Mouse (Mus musculus) kidney, adult 2 months (tissue): ENCODE measurements at regions not wholly inside any gene's neighbourhood (a gene's known extent, or its start where the extent isn't known, plus 50 kb on each side); places are given as distances from the start of the nearest gene placed in this dataset.

Experiments
- DNase-seq: peaks from one replicate; pipeline ENCODE4 v3.0.0; 2021
- H3K27ac ChIP-seq: fragments of 200-500 bp; 2 replicates; pipeline ENCODE4 v1.5.1; 2012; ENCODE audit warnings: low read depth, low read length, control low read depth, inconsistent platforms; ENCODE audit not compliant: insufficient read depth
- H3K27me3 ChIP-seq: fragments of 200-500 bp; replicated peaks from 2 replicates; pipeline ENCODE4 v1.6.1; 2012; ENCODE audit warnings: mild to moderate bottlenecking, moderate library complexity, low read length, inconsistent platforms; ENCODE audit not compliant: control insufficient read depth, insufficient read depth
- H3K36me3 ChIP-seq: fragments of 200-500 bp; 2 replicates; pipeline ENCODE4 v1.6.1; 2012; ENCODE audit warnings: mild to moderate bottlenecking, moderate library complexity, low read length, inconsistent platforms; ENCODE audit not compliant: control insufficient read depth, insufficient read depth
- H3K4me1 ChIP-seq: fragments of 200-500 bp; 2 replicates; pipeline ENCODE4 v1.6.1; 2011; ENCODE audit warnings: low read length; ENCODE audit not compliant: control insufficient read depth, insufficient read depth
- H3K4me3 ChIP-seq: fragments of 200-500 bp; 2 replicates; pipeline ENCODE4 v1.5.1; 2011; ENCODE audit warnings: mild to moderate bottlenecking, low read depth, low read length, control low read depth; ENCODE audit not compliant: insufficient read depth
- CTCF ChIP-seq: fragments of 200-500 bp; conservative IDR thresholded peaks from 2 replicates; pipeline ENCODE4 v1.5.1; 2011; ENCODE audit warnings: low read depth, mild to moderate bottlenecking, control low read depth, low read length, moderate library complexity, mixed read lengths; ENCODE audit not compliant: insufficient read depth, insufficient read length
- POLR2A ChIP-seq: fragments of 200-500 bp; IDR thresholded peaks from one replicate; pipeline ENCODE4 v1.6.1; 2011; ENCODE audit warnings: low read depth, low read length, control low read depth
- WGBS: fragments of 180-500 bp; shearing (Covaris S2); methylation state at CpG from one replicate; pipeline ENCODE4 v1.1.7; 2018; 5-methylcytosine and 5-hydroxymethylcytosine counted together

- Histone ChIP-seq H3K4me3 (no peak overlapping the region), H3K4me1 (no peaks in the 10 kb centered on the region), H3K27ac (no peak overlapping the region), H3K36me3 (no peaks in the 10 kb centered on the region), H3K27me3 (no peaks in the 10 kb centered on the region)
- 39% methylated on average over 2 of the region's 2 CpGs for WGBS
- DNase-seq = no peak
- TF ChIP-seq CTCF (no peak), POLR2A (no peak)
These were observed 747.3 kb downstream of the 1700064H15Rik start for GRCm38 (mm10) chr3:18881186-18881585.

GRCm38 (mm10) chr3:18892813-18893212 is 735.7 kb downstream of the 1700064H15Rik start:
- Histone ChIP-seq H3K36me3 (no peaks in the 10 kb centered on the region), H3K4me1 (no peaks in the 10 kb centered on the region), H3K27ac (no peak overlapping the region), H3K4me3 (no peak overlapping the region), H3K27me3 (no peaks in the 10 kb centered on the region)
- TF ChIP-seq POLR2A (no peak), CTCF (no peak)
- 79% methylated on average over 2 of the region's 2 CpGs for WGBS
- DNase-seq = no peak

- no peak overlapping the region for H3K4me3 ChIP-seq
- H3K36me3 ChIP-seq = no peaks in the 10 kb centered on the region
- WGBS = 54% methylated on average over 3 of the region's 3 CpGs
- no peak for DNase-seq
- no peak overlapping the region for H3K27ac ChIP-seq
- no peak for TF ChIP-seq POLR2A
- TF ChIP-seq CTCF = no peak
- H3K27me3 ChIP-seq = no peaks in the 10 kb centered on the region
- no peaks in the 10 kb centered on the region for H3K4me1 ChIP-seq
These were observed 722.7 kb downstream of the 1700064H15Rik start for GRCm38 (mm10) chr3:18905769-18906168.

- Histone ChIP-seq H3K27ac (no peak overlapping the region), H3K4me3 (no peak overlapping the region), H3K36me3 (no peaks in the 10 kb centered on the region), H3K27me3 (no peaks in the 10 kb centered on the region), H3K4me1 (no peaks in the 10 kb centered on the region)
- 62% methylated on average over 5 of the region's 5 CpGs for WGBS
- DNase-seq = no peak
- TF ChIP-seq POLR2A = no peak
- TF ChIP-seq CTCF = no peak
These were observed 722.3 kb downstream of the 1700064H15Rik start for GRCm38 (mm10) chr3:18906210-18906609.

GRCm38 (mm10) chr3:18908737-18909136 is 719.7 kb downstream of the 1700064H15Rik start:
- no peaks in the 10 kb centered on the region for H3K4me1 ChIP-seq
- no peak for TF ChIP-seq CTCF
- TF ChIP-seq POLR2A = no peak
- H3K27me3 ChIP-seq = no peaks in the 10 kb centered on the region
- WGBS = 82% methylated on average over 1 of the region's 1 CpGs
- H3K27ac ChIP-seq = no peak overlapping the region
- no peaks in the 10 kb centered on the region for H3K36me3 ChIP-seq
- H3K4me3 ChIP-seq = no peak overlapping the region
- no peak for DNase-seq

- WGBS = 83% methylated on average over 3 of the region's 3 CpGs
- H3K27ac ChIP-seq = no peak overlapping the region
- H3K27me3 ChIP-seq = no peaks in the 10 kb centered on the region
- no peak for DNase-seq
- H3K36me3 ChIP-seq = no peaks in the 10 kb centered on the region
- TF ChIP-seq POLR2A (no peak), CTCF (no peak)
- H3K4me3 ChIP-seq = no peak overlapping the region
- no peaks in the 10 kb centered on the region for H3K4me1 ChIP-seq
These were observed 699.9 kb downstream of the 1700064H15Rik start for GRCm38 (mm10) chr3:18928401-18929104.

GRCm38 (mm10) chr3:18929105-18929492 is 699.4 kb downstream of the 1700064H15Rik start:
- WGBS = 90% methylated on average over 3 of the region's 3 CpGs
- Histone ChIP-seq H3K36me3 (no peaks in the 10 kb centered on the region), H3K4me3 (no peak overlapping the region), H3K27ac (no peak overlapping the region), H3K27me3 (no peaks in the 10 kb centered on the region), H3K4me1 (no peaks in the 10 kb centered on the region)
- TF ChIP-seq CTCF = no peak
- no peak for TF ChIP-seq POLR2A
- no peak for DNase-seq
